Mouse (Mus musculus) liver, postnatal 0 days (tissue): ENCODE measurements around the gene Cdca5.

Source experiments
- CTCF ChIP-seq: sonication (generic); IDR thresholded peaks from 2 replicates; pipeline ENCODE4 v1.5.1; 2016; ENCODE audit warnings: antibody characterized with exemption, low read depth
- EP300 ChIP-seq: IDR thresholded peaks from 2 replicates; pipeline ENCODE4 v1.6.1; 2016; ENCODE audit warnings: antibody characterized with exemption, low read depth, mild to moderate bottlenecking

- TF ChIP-seq EP300 (no peak), CTCF (no peak)
Measured at GRCm38 (mm10) chr19:6037695-6038094, 47.1 kb upstream of the Cdca5 start.
